Mouse (Mus musculus) inflammation-experienced regulatory T-cells, adult 6 months (primary cell): ENCODE results near the gene Zfpm1. TPM values are rescaled to one million over a fixed set of nuclear protein-coding genes. Genes with fewer than 3 reads are reported as not detected.
"Not testable (repeated sequence)": the region's sequence is repeated elsewhere in the genome, so short reads cannot be mapped to it uniquely, and the experiment has no call there.

Experiments used
- ATAC-seq: one replicate; pipeline ENCODE4 v1.8.0; 2017
- polyA plus RNA-seq, 3 experiments: library from polyadenylated mRNA; unstranded; fragments of 100-300 nt; shearing (Covaris generic); gene quantifications; one replicate each; pipeline ENCODE4 v1.2.1; 2017

Gene Zfpm1
- polyA plus RNA-seq, 3 experiments from 2014 or later = 0.65 to 2.6 (median 1.3) TPM

GRCm38 (mm10) chr8:122301081-122301480 lies 19.1 kb downstream of the Zfpm1 start:
- no peak for ATAC-seq

- no peak for ATAC-seq
Observed at GRCm38 (mm10) chr8:122301866-122302265, 19.9 kb downstream of the Zfpm1 start.

GRCm38 (mm10) chr8:122303451-122303850 lies 21.5 kb downstream of the Zfpm1 start:
- no peak for ATAC-seq

GRCm38 (mm10) chr8:122304058-122304457 lies 22.1 kb downstream of the Zfpm1 start:
- ATAC-seq = peak; percentile 46

- no peak for ATAC-seq
Observed at GRCm38 (mm10) chr8:122306660-122307399, 24.9 kb downstream of the Zfpm1 start.

GRCm38 (mm10) chr8:122307836-122308235 lies 25.9 kb downstream of the Zfpm1 start:
- ATAC-seq = no peak

- ATAC-seq = no peak
Observed at GRCm38 (mm10) chr8:122309272-122309671, 27.3 kb downstream of the Zfpm1 start.

- ATAC-seq = no peak
Observed at GRCm38 (mm10) chr8:122311115-122311514, 29.2 kb downstream of the Zfpm1 start.

- ATAC-seq = no peak
Observed at GRCm38 (mm10) chr8:122312553-122312952, 30.6 kb downstream of the Zfpm1 start.

- no peak for ATAC-seq
Observed at GRCm38 (mm10) chr8:122313310-122313709, 31.4 kb downstream of the Zfpm1 start.

- no peak for ATAC-seq
Observed at GRCm38 (mm10) chr8:122314899-122315496, 33.1 kb downstream of the Zfpm1 start.

GRCm38 (mm10) chr8:122316402-122316801 lies 34.5 kb downstream of the Zfpm1 start:
- no peak for ATAC-seq

GRCm38 (mm10) chr8:122317918-122318475 lies 36.1 kb downstream of the Zfpm1 start:
- ATAC-seq = no peak

GRCm38 (mm10) chr8:122319045-122319707 lies 37.2 kb downstream of the Zfpm1 start:
- no peak for ATAC-seq

- no peak for ATAC-seq
Observed at GRCm38 (mm10) chr8:122319708-122320075, 37.8 kb downstream of the Zfpm1 start.

GRCm38 (mm10) chr8:122320541-122320940 lies 38.6 kb downstream of the Zfpm1 start:
- ATAC-seq = no peak

GRCm38 (mm10) chr8:122321455-122321921 lies 39.5 kb downstream of the Zfpm1 start:
- no peak for ATAC-seq

- ATAC-seq = no peak
Observed at GRCm38 (mm10) chr8:122322126-122322525, 40.2 kb downstream of the Zfpm1 start.

- no peak for ATAC-seq
Observed at GRCm38 (mm10) chr8:122322792-122323191, 40.9 kb downstream of the Zfpm1 start.

- ATAC-seq = not testable (repeated sequence)
Observed at GRCm38 (mm10) chr8:122323951-122324402, 42.0 kb downstream of the Zfpm1 start.

- no peak for ATAC-seq
Observed at GRCm38 (mm10) chr8:122325196-122325595, 43.3 kb downstream of the Zfpm1 start.

GRCm38 (mm10) chr8:122326114-122326542 lies 44.2 kb downstream of the Zfpm1 start:
- ATAC-seq = no peak

- ATAC-seq = no peak
Observed at GRCm38 (mm10) chr8:122329072-122329471, 47.1 kb downstream of the Zfpm1 start.
